Mouse (Mus musculus): ENCODE data around the gene Ube3b. TPM values are rescaled to one million over a fixed set of nuclear protein-coding genes. Genes with fewer than 3 reads are reported as not detected.

Gene Ube3b
- total and polyA plus RNA-seq, 2 experiments: 15.8 to 52.3 TPM

GRCm38 (mm10) chr5:114418541-114418940 is 38.1 kb downstream of the Ube3b start:
- no peak overlapping the region for H3K9ac ChIP-seq (ENCODE audit: low read depth, low read length)
- no peaks in the 10 kb centered on the region for H3K27me3 ChIP-seq (ENCODE audit: control insufficient read depth, insufficient read depth, low read length)
- H3K36me3 ChIP-seq (ENCODE audit: control insufficient read depth, insufficient read depth, low read length): peaks cover 10% of the 10 kb centered on the region
- no peaks in the 10 kb centered on the region for H3K79me2 ChIP-seq (ENCODE audit: control insufficient read depth, insufficient read depth, low read length)
- H3K27ac ChIP-seq (replicated peaks; ENCODE audit: insufficient read depth, low read depth, low read length): no peak overlapping the region
- no peak overlapping the region for H3K4me3 ChIP-seq (ENCODE audit: insufficient read depth, low read depth, low read length)
- 93% methylated on average over 8 of the region's 8 CpGs for WGBS
- peaks cover 14% of the 10 kb centered on the region for H3K4me1 ChIP-seq (ENCODE audit: control insufficient read depth, insufficient read depth, low read length)
- TF ChIP-seq POLR2A (IDR thresholded peaks at IDR 0.05; ENCODE audit: extremely low read depth, insufficient read depth, low read length) (no peak), CTCF (IDR thresholded peaks at IDR 0.05; ENCODE audit: low read depth, low read length) (peak; percentile 57)
- DNase-seq (ENCODE audit: extremely low read depth, low read depth, low spot score): no peak

GRCm38 (mm10) chr5:114421561-114422298 is 41.3 kb downstream of the Ube3b start:
- Histone ChIP-seq H3K4me1 (ENCODE audit: control insufficient read depth, insufficient read depth, low read length) (peaks cover 17% of the 10 kb centered on the region), H3K36me3 (ENCODE audit: control insufficient read depth, insufficient read depth, low read length) (peaks cover 2% of the 10 kb centered on the region; the same call in 1 of the 2 replicates), H3K79me2 (ENCODE audit: control insufficient read depth, insufficient read depth, low read length) (no peaks in the 10 kb centered on the region), H3K27me3 (ENCODE audit: control insufficient read depth, insufficient read depth, low read length) (no peaks in the 10 kb centered on the region), H3K9ac (ENCODE audit: low read depth, low read length) (0 out of 2 replicates have a peak overlapping the region, but pooled peaks have one; percentile 3), H3K4me3 (ENCODE audit: insufficient read depth, low read depth, low read length) (no peak overlapping the region), H3K27ac (replicated peaks; ENCODE audit: insufficient read depth, low read depth, low read length) (peak overlapping the region; percentile 62)
- WGBS: 12% methylated on average over 11 of the region's 11 CpGs
- TF ChIP-seq POLR2A (IDR thresholded peaks at IDR 0.05; ENCODE audit: extremely low read depth, insufficient read depth, low read length): no peak
- TF ChIP-seq CTCF (IDR thresholded peaks at IDR 0.05; ENCODE audit: low read depth, low read length): no peak
- peak; percentile 74 for DNase-seq (ENCODE audit: extremely low read depth, low read depth, low spot score)

GRCm38 (mm10) chr5:114422591-114422990 is 42.2 kb downstream of the Ube3b start:
- no peaks in the 10 kb centered on the region for H3K79me2 ChIP-seq (ENCODE audit: control insufficient read depth, insufficient read depth, low read length)
- no peak overlapping the region for H3K27ac ChIP-seq (replicated peaks; ENCODE audit: insufficient read depth, low read depth, low read length)
- 12% methylated on average over 5 of the region's 5 CpGs for WGBS
- no peaks in the 10 kb centered on the region for H3K27me3 ChIP-seq (ENCODE audit: control insufficient read depth, insufficient read depth, low read length)
- peaks cover 18% of the 10 kb centered on the region for H3K4me1 ChIP-seq (ENCODE audit: control insufficient read depth, insufficient read depth, low read length)
- H3K9ac ChIP-seq (ENCODE audit: low read depth, low read length): no peak overlapping the region
- no peak for DNase-seq (ENCODE audit: extremely low read depth, low read depth, low spot score)
- no peak overlapping the region for H3K4me3 ChIP-seq (ENCODE audit: insufficient read depth, low read depth, low read length)
- TF ChIP-seq POLR2A (IDR thresholded peaks at IDR 0.05; ENCODE audit: extremely low read depth, insufficient read depth, low read length): no peak
- TF ChIP-seq CTCF (IDR thresholded peaks at IDR 0.05; ENCODE audit: low read depth, low read length): no peak
- H3K36me3 ChIP-seq (ENCODE audit: control insufficient read depth, insufficient read depth, low read length): peaks cover 2% of the 10 kb centered on the region; the same call in 1 of the 2 replicates

- no peaks in the 10 kb centered on the region for H3K36me3 ChIP-seq (ENCODE audit: control insufficient read depth, insufficient read depth, low read length)
Measured at GRCm38 (mm10) chr5:114423961-114424360, 43.6 kb downstream of the Ube3b start.

GRCm38 (mm10) chr5:114426732-114427131 is 46.3 kb downstream of the Ube3b start:
- Histone ChIP-seq H3K4me1 (ENCODE audit: control insufficient read depth, insufficient read depth, low read length) (peaks cover 11% of the 10 kb centered on the region), H3K79me2 (ENCODE audit: control insufficient read depth, insufficient read depth, low read length) (no peaks in the 10 kb centered on the region), H3K27ac (replicated peaks; ENCODE audit: insufficient read depth, low read depth, low read length) (no peak overlapping the region), H3K27me3 (ENCODE audit: control insufficient read depth, insufficient read depth, low read length) (no peaks in the 10 kb centered on the region), H3K36me3 (ENCODE audit: control insufficient read depth, insufficient read depth, low read length) (no peaks in the 10 kb centered on the region), H3K4me3 (ENCODE audit: insufficient read depth, low read depth, low read length) (no peak overlapping the region), H3K9ac (ENCODE audit: low read depth, low read length) (no peak overlapping the region)
- DNase-seq (ENCODE audit: extremely low read depth, low read depth, low spot score): no peak
- no peak for TF ChIP-seq POLR2A (IDR thresholded peaks at IDR 0.05; ENCODE audit: extremely low read depth, insufficient read depth, low read length)
- no peak for TF ChIP-seq CTCF (IDR thresholded peaks at IDR 0.05; ENCODE audit: low read depth, low read length)
- WGBS: 44% methylated on average over 6 of the region's 6 CpGs

More at GRCm38 (mm10) chr5:114423961-114424360, 43.6 kb downstream of the Ube3b start:
- WGBS: 72% methylated on average over 5 of the region's 5 CpGs
- peaks cover 18% of the 10 kb centered on the region for H3K4me1 ChIP-seq (ENCODE audit: control insufficient read depth, insufficient read depth, low read length)
- no peak for TF ChIP-seq POLR2A (IDR thresholded peaks at IDR 0.05; ENCODE audit: extremely low read depth, insufficient read depth, low read length)
- TF ChIP-seq CTCF (IDR thresholded peaks at IDR 0.05; ENCODE audit: low read depth, low read length): no peak
- no peak overlapping the region for H3K27ac ChIP-seq (replicated peaks; ENCODE audit: insufficient read depth, low read depth, low read length)
- no peaks in the 10 kb centered on the region for H3K27me3 ChIP-seq (ENCODE audit: control insufficient read depth, insufficient read depth, low read length)
- H3K79me2 ChIP-seq (ENCODE audit: control insufficient read depth, insufficient read depth, low read length): no peaks in the 10 kb centered on the region
- no peak overlapping the region for H3K9ac ChIP-seq (ENCODE audit: low read depth, low read length)
- DNase-seq (ENCODE audit: extremely low read depth, low read depth, low spot score): no peak
- H3K4me3 ChIP-seq (ENCODE audit: insufficient read depth, low read depth, low read length): no peak overlapping the region

GRCm38 (mm10) chr5:114428621-114429020 is 48.2 kb downstream of the Ube3b start:
- Histone ChIP-seq H3K4me3 (ENCODE audit: insufficient read depth, low read depth, low read length) (no peak overlapping the region), H3K4me1 (ENCODE audit: control insufficient read depth, insufficient read depth, low read length) (peaks cover 4% of the 10 kb centered on the region; the same call in 1 of the 2 replicates), H3K27ac (replicated peaks; ENCODE audit: insufficient read depth, low read depth, low read length) (no peak overlapping the region), H3K27me3 (ENCODE audit: control insufficient read depth, insufficient read depth, low read length) (no peaks in the 10 kb centered on the region), H3K9ac (ENCODE audit: low read depth, low read length) (no peak overlapping the region), H3K79me2 (ENCODE audit: control insufficient read depth, insufficient read depth, low read length) (no peaks in the 10 kb centered on the region), H3K36me3 (ENCODE audit: control insufficient read depth, insufficient read depth, low read length) (no peaks in the 10 kb centered on the region)
- TF ChIP-seq POLR2A (IDR thresholded peaks at IDR 0.05; ENCODE audit: extremely low read depth, insufficient read depth, low read length) (no peak), CTCF (IDR thresholded peaks at IDR 0.05; ENCODE audit: low read depth, low read length) (no peak)
- 81% methylated on average over 18 of the region's 18 CpGs for WGBS
- no peak for DNase-seq (ENCODE audit: extremely low read depth, low read depth, low spot score)
